ENCODE assay signal across 9 mouse cellular contexts in the genomic region with DNA sequence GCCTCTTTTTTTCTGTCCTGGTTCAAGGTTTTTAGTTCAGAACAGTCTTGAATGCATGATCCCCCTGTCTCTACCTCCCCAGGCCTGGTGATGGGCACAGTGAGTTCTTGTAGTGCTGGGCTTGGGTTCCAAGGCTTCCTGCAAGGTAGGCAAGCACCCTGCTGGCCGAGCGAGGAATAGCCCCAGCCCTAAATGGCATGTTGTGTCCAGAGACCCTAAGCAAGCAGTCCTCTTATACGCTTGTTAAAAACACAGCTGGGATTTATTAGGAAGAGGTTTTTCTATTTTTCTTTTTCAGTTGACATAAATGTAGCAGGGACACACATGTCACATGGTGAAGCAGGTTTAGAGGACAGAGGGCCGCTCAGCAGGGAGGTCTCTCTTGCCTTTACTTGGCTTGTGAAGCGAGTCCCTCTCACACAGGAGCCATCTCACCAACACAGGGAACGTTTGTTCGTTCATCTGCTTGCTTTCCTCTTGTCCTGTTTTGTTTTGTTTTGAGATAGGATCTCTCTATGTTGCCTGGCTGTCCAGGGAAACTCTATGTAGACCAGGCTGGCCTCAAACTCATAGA. TPM values are rescaled to one million over a fixed set of nuclear protein-coding genes. Genes with fewer than 3 reads are reported as not detected.
DNase-seq lines count a peak whose midpoint lies in the region; ATAC-seq and TF ChIP-seq lines count a peak whose summit lies in the region.
"Had no signal": no experiment of that assay in that cellular context is flagged by ENCODE, and none has a peak within 500 bp of the region (broad histone marks: within the 10 kb centered on the region; RNA-seq: fewer than 3 reads in every experiment).

No protein-coding gene starts in this region.

- TF ChIP-seq EP300 in ES-Bruce4 (IDR thresholded peaks at IDR 0.05; ENCODE audit: insufficient read depth, low read depth, low read length), result no peak

- TF ChIP-seq POLR2A in ES-Bruce4 (IDR thresholded peaks at IDR 0.05; ENCODE audit: insufficient read depth, low read length), result no peak
- TF ChIP-seq POLR2A in bone marrow, adult 2 months (IDR thresholded peaks at IDR 0.05; ENCODE audit: borderline replicate concordance, control insufficient read depth, low read depth, low read length), result no peak

- 60% methylated on average over 7 of the region's 7 CpGs for WGBS in bone marrow, adult 2 months
- WGBS in limb, embryonic 11.5 days, result 37% methylated on average over 7 of the region's 7 CpGs

- H3K9me3 ChIP-seq in ES-Bruce4 (replicated peaks; ENCODE audit: control insufficient read depth, insufficient read depth, low read length, poor library complexity, severe bottlenecking), result no peaks in the 10 kb centered on the region
- H3K9me3 ChIP-seq in limb, embryonic 11.5 days (ENCODE audit: control insufficient read depth, low read length), result no peaks in the 10 kb centered on the region
- H3K9me3 ChIP-seq: liver, embryonic 15.5 days had no signal

- H3K4me1 ChIP-seq in ES-Bruce4 (ENCODE audit: control insufficient read depth, insufficient read depth, low read length), result no peaks in the 10 kb centered on the region
- H3K4me1 ChIP-seq in bone marrow, adult 2 months (ENCODE audit: control insufficient read depth, insufficient read depth, low read length), result no peaks in the 10 kb centered on the region
- no peaks in the 10 kb centered on the region for H3K4me1 ChIP-seq in limb, embryonic 11.5 days (ENCODE audit: control insufficient read depth, insufficient read depth, low read length)

- no peaks in the 10 kb centered on the region for H3K36me3 ChIP-seq in ES-Bruce4 (ENCODE audit: control insufficient read depth, insufficient read depth, low read length, poor library complexity, severe bottlenecking)
- H3K36me3 ChIP-seq in limb, embryonic 11.5 days (ENCODE audit: control insufficient read depth, insufficient read depth, low read length), result no peaks in the 10 kb centered on the region
- H3K36me3 ChIP-seq: liver, embryonic 15.5 days had no signal

- no peak overlapping the region for H3K4me2 ChIP-seq in limb, embryonic 11.5 days (ENCODE audit: low read depth, severe bottlenecking)
- H3K4me2 ChIP-seq: liver, embryonic 15.5 days had no signal

- ATAC-seq in limb, embryonic 11.5 days (ENCODE audit: insufficient number of reproducible peaks, low FRiP score, low TSS enrichment, low read depth), result 0 out of 2 replicates have a peak, but pooled peaks have one; percentile 44

- peak; percentile 70 for TF ChIP-seq CTCF in layer of hippocampus, adult 2 months (conservative IDR thresholded peaks at IDR 0.05)
- TF ChIP-seq CTCF in ES-Bruce4 (IDR thresholded peaks at IDR 0.05; ENCODE audit: low read depth, low read length), result peak; percentile 72
- peak; percentile 60; the same call in 1 of the 2 replicates for TF ChIP-seq CTCF in bone marrow, adult 2 months (IDR thresholded peaks at IDR 0.05; ENCODE audit: control insufficient read depth, insufficient read depth, low read length)

- no peak for DNase-seq in layer of hippocampus, adult 2 months (ENCODE audit: low spot score in 2 of 2)
- no peak for DNase-seq in layer of hippocampus, postnatal 14 days (ENCODE audit: low spot score in 2 of 2)
- peak; percentile 78 for DNase-seq in limb, embryonic 11.5 days (ENCODE audit: low spot score)
- DNase-seq in adrenal gland, adult 2 months, result no peak
- no peak for DNase-seq in right cerebral cortex, postnatal 25 days
- DNase-seq: right cerebral cortex, postnatal 14 days had no signal

- no peak overlapping the region for H3K27ac ChIP-seq in layer of hippocampus, adult 2 months
- H3K27ac ChIP-seq in ES-Bruce4 (ENCODE audit: insufficient read depth, low read length), result no peak overlapping the region
- no peak overlapping the region for H3K27ac ChIP-seq in bone marrow, adult 2 months (ENCODE audit: control insufficient read depth, insufficient read depth, low read depth, low read length, poor library complexity)
- no peak overlapping the region for H3K27ac ChIP-seq in limb, embryonic 11.5 days (replicated peaks; ENCODE audit: low read depth, low read length)
- H3K27ac ChIP-seq: liver, embryonic 15.5 days had no signal

- H3K9ac ChIP-seq in ES-Bruce4 (ENCODE audit: low read depth, poor library complexity, severe bottlenecking), result no peak overlapping the region
- H3K9ac ChIP-seq in limb, embryonic 11.5 days (ENCODE audit: low read length), result no peak overlapping the region
- H3K9ac ChIP-seq: liver, embryonic 15.5 days had no signal

- H3K4me3 ChIP-seq in layer of hippocampus, adult 2 months, result no peak overlapping the region
- H3K4me3 ChIP-seq in ES-Bruce4 (ENCODE audit: low read depth, low read length), result no peak overlapping the region
- no peak overlapping the region for H3K4me3 ChIP-seq in bone marrow, adult 2 months (replicated peaks; ENCODE audit: control insufficient read depth, low read depth, low read length)
- H3K4me3 ChIP-seq in limb, embryonic 11.5 days (ENCODE audit: low read depth, low read length), result no peak overlapping the region
- H3K4me3 ChIP-seq: liver, embryonic 15.5 days had no signal

- H3K27me3 ChIP-seq in ES-Bruce4 (ENCODE audit: control insufficient read depth, insufficient read depth, low read length, poor library complexity, severe bottlenecking), result no peaks in the 10 kb centered on the region
- no peaks in the 10 kb centered on the region for H3K27me3 ChIP-seq in limb, embryonic 11.5 days (ENCODE audit: control insufficient read depth, insufficient read depth, low read length)
- H3K27me3 ChIP-seq: liver, embryonic 15.5 days had no signal

RNA-seq across cellular contexts. Expression of gene Keap1, which starts 25.5 kb away (rescaled TPM):
- 10 to 100 TPM; 56.7 to 60.6 TPM for total RNA-seq in layer of hippocampus, adult 2 months (2021)
- total RNA-seq in layer of hippocampus, postnatal 14 days (2021), result 10 to 100 TPM; 52.5 to 55.7 TPM
- 19.5 and 19.6 TPM in 2 replicates for polyA plus RNA-seq in ES-Bruce4 (2011; ENCODE audit: insufficient read depth, insufficient read length, low read depth, missing spikeins)
- 24.7 and 35.1 TPM in 2 replicates for polyA plus RNA-seq in bone marrow, adult 2 months (2011; ENCODE audit: insufficient read depth, insufficient read length, low replicate concordance, missing spikeins)
- polyA plus RNA-seq in limb, embryonic 11.5 days (2014; fragmentation: Nextera tagmentation; extraction: Ambion mirVana), result 31.1 and 35.2 TPM in 2 replicates
- 10 to 100 TPM; 36.6 to 56.5 TPM for total RNA-seq in adrenal gland, adult 2 months (2021)
- 132 and 142 TPM in 2 replicates for polyA plus RNA-seq in adrenal gland, adult 2 months (2012; rRNA removed)

RNA-seq across cellular contexts. Expression of gene S1pr5, which starts 34.5 kb away (rescaled TPM):
- 10 to 100 TPM; 10.6 to 10.9 TPM for total RNA-seq in layer of hippocampus, adult 2 months (2021)
- total RNA-seq in layer of hippocampus, postnatal 14 days (2021), result 1 to 10 TPM; 8.8 to 9.7 TPM
- 0.40 and 0.44 TPM in 2 replicates for polyA plus RNA-seq in ES-Bruce4 (2011; ENCODE audit: insufficient read depth, insufficient read length, low read depth, missing spikeins)
- 0.65 and 1.00 TPM in 2 replicates for polyA plus RNA-seq in bone marrow, adult 2 months (2011; ENCODE audit: insufficient read depth, insufficient read length, low replicate concordance, missing spikeins)
- 0.38 and 0.39 TPM in 2 replicates for polyA plus RNA-seq in limb, embryonic 11.5 days (2014; fragmentation: Nextera tagmentation; extraction: Ambion mirVana)
- total RNA-seq in adrenal gland, adult 2 months (2021), result 1 to 10 TPM in 1 of 2 experiments, under 1 TPM in 1; 0.66 to 1.9 TPM
- polyA plus RNA-seq in adrenal gland, adult 2 months (2012; rRNA removed), result 1.2 and 1.4 TPM in 2 replicates

RNA-seq across cellular contexts. Expression of gene Pde4a, which starts 48.2 kb away (rescaled TPM):
- 10 to 100 TPM; 86.6 to 89.3 TPM for total RNA-seq in layer of hippocampus, adult 2 months (2021)
- total RNA-seq in layer of hippocampus, postnatal 14 days (2021), result 10 to 100 TPM; 63.8 to 69.9 TPM
- 9.5 and 10.4 TPM in 2 replicates for polyA plus RNA-seq in ES-Bruce4 (2011; ENCODE audit: insufficient read depth, insufficient read length, low read depth, missing spikeins)
- polyA plus RNA-seq in bone marrow, adult 2 months (2011; ENCODE audit: insufficient read depth, insufficient read length, low replicate concordance, missing spikeins), result 6.5 and 7.9 TPM in 2 replicates
- polyA plus RNA-seq in limb, embryonic 11.5 days (2014; fragmentation: Nextera tagmentation; extraction: Ambion mirVana), result 3.3 and 5.3 TPM in 2 replicates
- 10 to 100 TPM in 1 of 2 experiments, 1 to 10 TPM in 1; 8.8 to 17.7 TPM for total RNA-seq in adrenal gland, adult 2 months (2021)
- 13.2 and 15.6 TPM in 2 replicates for polyA plus RNA-seq in adrenal gland, adult 2 months (2012; rRNA removed)

RNA-seq across cellular contexts. Expression of gene Atg4d, which starts 51.4 kb away (rescaled TPM):
- total RNA-seq in layer of hippocampus, adult 2 months (2021), result 10 to 100 TPM; 39.8 to 40.2 TPM
- total RNA-seq in layer of hippocampus, postnatal 14 days (2021), result 10 to 100 TPM; 33.5 to 39.3 TPM
- 18.8 and 22.3 TPM in 2 replicates for polyA plus RNA-seq in ES-Bruce4 (2011; ENCODE audit: insufficient read depth, insufficient read length, low read depth, missing spikeins)
- 42.9 and 74.7 TPM in 2 replicates for polyA plus RNA-seq in bone marrow, adult 2 months (2011; ENCODE audit: insufficient read depth, insufficient read length, low replicate concordance, missing spikeins)
- polyA plus RNA-seq in limb, embryonic 11.5 days (2014; fragmentation: Nextera tagmentation; extraction: Ambion mirVana), result 29.5 and 31.9 TPM in 2 replicates
- total RNA-seq in adrenal gland, adult 2 months (2021), result 10 to 100 TPM; 25.9 to 47.0 TPM
- polyA plus RNA-seq in adrenal gland, adult 2 months (2012; rRNA removed), result 36.2 and 42.9 TPM in 2 replicates
